Mouse (Mus musculus) thymus, postnatal 36 days (tissue): ENCODE results near the gene 9230113P08Rik.
"Not testable (repeated sequence)": the region's sequence is repeated elsewhere in the genome, so short reads cannot be mapped to it uniquely, and the experiment has no call there.

ENCODE experiments used
- DNase-seq, 2 experiments: peaks; one replicate each; pipeline ENCODE4 v3.0.0; 2022; ENCODE audit warnings: mixed read lengths in 2 of 2

9230113P08Rik gene

GRCm38 (mm10) chr9:35908123-35908522, at the start of gene 9230113P08Rik:
TSS of gene 9230113P08Rik (plus strand) at chr9:35908423.
- DNase-seq: not testable (repeated sequence)

GRCm38 (mm10) chr9:35893112-35893511, 15.1 kb upstream of the 9230113P08Rik start:
- not testable (repeated sequence) for DNase-seq

- no peak for DNase-seq
Measured at GRCm38 (mm10) chr9:35904494-35904893, 3.7 kb upstream of the 9230113P08Rik start.

GRCm38 (mm10) chr9:35930817-35931216, 22.6 kb downstream of the 9230113P08Rik start:
- DNase-seq: no peak
